Mouse (Mus musculus) lung, postnatal 0 days (tissue): ENCODE results near the gene Ascc2.

Experiments used
- CTCF ChIP-seq: IDR thresholded peaks from 2 replicates; pipeline ENCODE4 v1.5.1; 2016; ENCODE audit warnings: antibody characterized with exemption, mild to moderate bottlenecking
- EP300 ChIP-seq: IDR thresholded peaks from 2 replicates; pipeline ENCODE4 v1.6.1; 2016; ENCODE audit warnings: antibody characterized with exemption, mild to moderate bottlenecking, control low read depth

- TF ChIP-seq CTCF: no peak
- no peak for TF ChIP-seq EP300
Measured at GRCm38 (mm10) chr11:4606541-4606940, 31.0 kb upstream of the Ascc2 start.
